Mouse (Mus musculus): ENCODE measurements at regions not wholly inside any gene's neighbourhood (a gene's known extent, or its start where the extent isn't known, plus 50 kb on each side); places are given as distances from the start of the nearest gene placed in this dataset.

DNA sequence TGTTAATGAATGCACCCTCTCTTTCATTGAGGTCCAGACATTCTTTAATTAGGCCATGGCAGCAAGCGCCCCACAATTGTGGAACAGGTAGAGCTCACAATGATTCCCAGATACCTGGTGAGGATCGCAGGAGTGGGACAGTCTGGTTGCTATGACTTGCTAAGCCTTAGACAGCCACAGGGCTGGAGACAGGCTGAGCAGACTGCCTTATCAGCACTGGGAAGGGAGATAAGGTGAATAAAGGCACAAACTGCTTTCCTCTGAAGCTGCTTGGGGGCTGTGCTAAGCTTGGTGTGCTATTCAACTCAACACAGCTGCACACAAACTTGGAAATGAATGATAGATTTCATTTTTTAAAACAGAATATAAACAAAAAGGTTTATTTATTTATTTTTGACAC lies 159.8 kb upstream of the Masp1 start:
- no peak for DNase-seq

DNA sequence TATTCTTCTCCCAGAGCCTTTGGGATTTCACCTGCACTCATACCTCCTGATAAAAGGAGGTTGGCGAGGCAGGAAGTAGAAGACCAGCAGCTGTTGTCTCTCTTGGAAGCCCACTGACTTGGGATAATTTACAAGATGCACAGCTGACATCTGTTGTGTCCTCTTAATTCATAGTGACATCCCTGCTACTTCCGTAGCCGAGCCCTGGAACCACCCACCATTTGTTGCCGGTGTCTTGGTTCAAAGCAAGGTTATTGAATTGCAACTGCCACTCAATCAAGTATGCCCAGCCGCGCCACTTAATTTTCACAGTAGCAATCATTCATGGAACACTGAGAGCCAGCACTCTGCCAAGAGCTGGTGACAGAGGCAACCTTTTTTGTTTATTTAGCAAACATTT lies 151.8 kb upstream of the Masp1 start:
- DNase-seq, result no peak

DNA sequence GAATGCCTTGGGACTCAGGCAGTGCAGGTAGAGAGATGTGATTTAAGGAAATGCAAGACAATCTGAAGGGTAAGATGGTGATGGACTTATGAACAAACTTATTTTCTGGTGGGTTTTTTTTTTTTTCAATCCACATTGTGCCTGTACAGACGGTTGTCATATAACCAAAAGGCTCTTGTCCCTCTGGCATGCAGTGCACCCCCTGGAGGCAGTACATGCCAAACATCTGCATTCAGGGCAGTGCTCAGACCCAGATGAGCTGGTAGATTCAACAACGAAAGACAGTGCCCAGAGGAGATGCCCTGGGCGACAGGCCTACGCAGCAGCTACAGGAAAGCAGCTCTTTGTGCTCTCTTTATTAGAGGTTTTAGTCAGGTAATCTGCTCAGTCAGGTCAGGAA lies 149.5 kb upstream of the Masp1 start:
- no peak for DNase-seq

DNA sequence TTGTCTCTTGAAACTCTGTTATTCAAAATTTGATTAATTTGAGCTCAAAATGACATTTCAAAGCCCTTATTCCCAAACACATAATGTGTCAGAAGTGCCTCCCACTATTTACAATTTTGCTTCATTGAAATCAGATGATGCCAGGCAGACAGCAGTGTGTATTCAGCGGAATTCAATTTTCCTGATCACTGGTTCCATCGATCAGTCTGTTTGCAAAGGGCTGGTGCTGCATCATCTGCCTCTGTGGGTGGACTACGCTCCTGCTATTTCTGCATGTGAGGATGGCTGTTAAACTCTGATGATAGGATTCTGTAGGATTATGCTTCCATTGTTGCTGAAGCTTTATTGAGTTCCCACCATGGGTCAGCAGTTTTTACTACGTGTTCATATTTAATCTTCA lies 149.0 kb upstream of the Masp1 start:
- DNase-seq, result no peak
